Mouse (Mus musculus) granulocyte monocyte progenitor cell, adult 5-6 weeks (primary cell): ENCODE measurements around the gene Lyl1. TPM values are rescaled to one million over a fixed set of nuclear protein-coding genes. Genes with fewer than 3 reads are reported as not detected.

Experiments used
- ATAC-seq: replicated peaks from 2 replicates; pipeline ENCODE4 v1.8.0; 2016; ENCODE audit warnings: mild to moderate bottlenecking, moderate TSS enrichment, inconsistent platforms; ENCODE audit not compliant: poor library complexity, severe bottlenecking
- total RNA-seq, 2 experiments: library from RNA; stranded (forward) in 1 of 2; stranded (reverse) in 1 of 2; fragments of 200-712, 200-1000 nt in 1 of 2; fragments of >200 nt in 1 of 2; fragmentation: Nextera tagmentation in 1 of 2; gene quantifications; 2 replicates each; pipeline ENCODE4 v1.2.3; 2014 to 2017

Lyl1 gene
- total RNA-seq, 2 experiments from 2014 or later: 73.3 to 82.1 TPM

GRCm38 (mm10) chr8:84738715-84739400 is 37.6 kb downstream of the Lyl1 start:
- no peak for ATAC-seq

- ATAC-seq: no peak
Observed at GRCm38 (mm10) chr8:84739401-84739742, 38.1 kb downstream of the Lyl1 start.

- ATAC-seq: no peak
Observed at GRCm38 (mm10) chr8:84740895-84741843, 39.9 kb downstream of the Lyl1 start.

- no peak for ATAC-seq
Observed at GRCm38 (mm10) chr8:84742171-84743053, 41.2 kb downstream of the Lyl1 start.

GRCm38 (mm10) chr8:84743054-84743415 is 41.8 kb downstream of the Lyl1 start:
- no peak for ATAC-seq

- ATAC-seq: 0 out of 2 replicates have a peak, but pooled peaks have one; percentile 10
Observed at GRCm38 (mm10) chr8:84743517-84744420, 42.5 kb downstream of the Lyl1 start.

GRCm38 (mm10) chr8:84745032-84745925 is 44.0 kb downstream of the Lyl1 start:
- peak; percentile 54 for ATAC-seq

GRCm38 (mm10) chr8:84749519-84749918 is 48.3 kb downstream of the Lyl1 start:
- ATAC-seq: no peak

- no peak for ATAC-seq
Observed at GRCm38 (mm10) chr8:84752734-84753582, 51.7 kb downstream of the Lyl1 start.

Other genes with a start within 250 kb of the Lyl1 start
- 33.3 and 44.1 TPM in 2 replicates for gene Ier2, start 38.6 kb upstream of the Lyl1 start, total RNA-seq (2014; fragmentation: Nextera tagmentation)
- 40.7 and 47.6 TPM in 2 replicates for gene Ier2, start 38.6 kb upstream of the Lyl1 start, total RNA-seq (2017)
- 76.9 and 123 TPM in 2 replicates for gene Trmt1, start 15.2 kb upstream of the Lyl1 start, total RNA-seq (2014; fragmentation: Nextera tagmentation)
- 73.8 and 95.9 TPM in 2 replicates for gene Trmt1, start 15.2 kb upstream of the Lyl1 start, total RNA-seq (2017)
- 92.9 and 98.1 TPM in 2 replicates for gene Nacc1, start 13.6 kb upstream of the Lyl1 start, total RNA-seq (2014; fragmentation: Nextera tagmentation)
- 46.5 and 59.2 TPM in 2 replicates for gene Nacc1, start 13.6 kb upstream of the Lyl1 start, total RNA-seq (2017)
- gene G430095P16Rik, start 21.6 kb downstream of the Lyl1 start, total RNA-seq (2014; fragmentation: Nextera tagmentation): 11.0 and 17.9 TPM in 2 replicates
- 4.4 and 4.8 TPM in 2 replicates for gene G430095P16Rik, start 21.6 kb downstream of the Lyl1 start, total RNA-seq (2017)
- 25.7 and 51.2 TPM in 2 replicates for gene Nfix, start 98.9 kb downstream of the Lyl1 start, total RNA-seq (2014; fragmentation: Nextera tagmentation)
- gene Nfix, start 98.9 kb downstream of the Lyl1 start, total RNA-seq (2017): 9.5 and 12.8 TPM in 2 replicates
- 4.1 and 4.7 TPM in 2 replicates for gene Dand5, start 121.4 kb downstream of the Lyl1 start, total RNA-seq (2014; fragmentation: Nextera tagmentation)
- 3.6 and 3.7 TPM in 2 replicates for gene Dand5, start 121.4 kb downstream of the Lyl1 start, total RNA-seq (2017)
- 17.0 and 19.2 TPM in 2 replicates for gene Gadd45gip1, start 130.1 kb downstream of the Lyl1 start, total RNA-seq (2014; fragmentation: Nextera tagmentation)
- gene Gadd45gip1, start 130.1 kb downstream of the Lyl1 start, total RNA-seq (2017): 46.2 and 52.4 TPM in 2 replicates
- gene Rad23a, start 139.2 kb downstream of the Lyl1 start, total RNA-seq (2014; fragmentation: Nextera tagmentation): 41.8 TPM in 2 replicates
- 20.1 and 21.4 TPM in 2 replicates for gene Rad23a, start 139.2 kb downstream of the Lyl1 start, total RNA-seq (2017)
- gene Calr, start 145.5 kb downstream of the Lyl1 start, total RNA-seq (2014; fragmentation: Nextera tagmentation): 1,333 and 1,645 TPM in 2 replicates
- 4,572 and 4,672 TPM in 2 replicates for gene Calr, start 145.5 kb downstream of the Lyl1 start, total RNA-seq (2017)
- gene Farsa, start 155.5 kb downstream of the Lyl1 start, total RNA-seq (2014; fragmentation: Nextera tagmentation): 90.9 TPM in 2 replicates
- 187 and 190 TPM in 2 replicates for gene Farsa, start 155.5 kb downstream of the Lyl1 start, total RNA-seq (2017)
- gene Syce2, start 170.7 kb downstream of the Lyl1 start, total RNA-seq (2014; fragmentation: Nextera tagmentation): 172 and 176 TPM in 2 replicates
- 126 and 155 TPM in 2 replicates for gene Syce2, start 170.7 kb downstream of the Lyl1 start, total RNA-seq (2017)
- 23.2 and 25.8 TPM in 2 replicates for gene Gcdh, start 192.5 kb downstream of the Lyl1 start, total RNA-seq (2014; fragmentation: Nextera tagmentation)
- gene Gcdh, start 192.5 kb downstream of the Lyl1 start, total RNA-seq (2017): 20.1 and 30.3 TPM in 2 replicates
- gene Klf1, start 200.5 kb downstream of the Lyl1 start, total RNA-seq (2014; fragmentation: Nextera tagmentation): 0.52 and 1.0 TPM in 2 replicates
- gene Klf1, start 200.5 kb downstream of the Lyl1 start, total RNA-seq (2017): 0.43 and 0.72 TPM in 2 replicates
- gene Dnase2a, start 207.1 kb downstream of the Lyl1 start, total RNA-seq (2014; fragmentation: Nextera tagmentation): 35.6 and 55.5 TPM in 2 replicates
- 59.6 and 117 TPM in 2 replicates for gene Dnase2a, start 207.1 kb downstream of the Lyl1 start, total RNA-seq (2017)
- gene Mast1, start 235.9 kb downstream of the Lyl1 start, total RNA-seq (2014; fragmentation: Nextera tagmentation): not detected in 2 replicates
- not detected in 2 replicates for gene Mast1, start 235.9 kb downstream of the Lyl1 start, total RNA-seq (2017)
- gene Rtbdn, start 245.5 kb downstream of the Lyl1 start, total RNA-seq (2014; fragmentation: Nextera tagmentation): not detected in 2 replicates
- gene Rtbdn, start 245.5 kb downstream of the Lyl1 start, total RNA-seq (2017): not detected in 2 replicates